Comparison of ENCODE assay signal across 32 mouse cellular contexts in the genomic region with DNA sequence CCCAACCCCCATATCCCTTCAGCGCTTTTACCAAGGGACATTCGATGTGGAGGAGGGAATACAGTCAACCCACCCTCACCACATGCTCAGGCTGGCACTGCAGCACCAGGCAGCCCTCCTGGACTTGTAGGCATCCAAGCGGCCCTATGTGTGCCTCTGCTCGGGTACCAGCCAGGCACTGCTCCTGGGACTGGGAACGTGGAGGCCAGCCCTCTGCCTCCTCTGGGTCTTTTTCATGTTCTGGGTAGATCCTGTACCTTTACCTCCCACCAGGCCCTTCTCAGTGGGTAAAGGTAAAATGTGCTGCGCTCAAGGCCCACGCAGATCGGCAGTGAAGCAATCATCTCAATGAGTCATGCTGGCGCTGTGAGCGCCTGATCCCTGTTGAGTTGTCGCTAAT. TPM values are rescaled to one million over a fixed set of nuclear protein-coding genes. Genes with fewer than 3 reads are reported as not detected.
A peak's percentile ranks its signal among the peaks of the same experiment; 100 is the strongest.
DNase-seq lines count a peak whose midpoint lies in the region; ATAC-seq lines count a peak whose summit lies in the region.
"Had no signal": no experiment of that assay in that cellular context is flagged by ENCODE, and none has a peak within 500 bp of the region (broad histone marks: within the 10 kb centered on the region; RNA-seq: fewer than 3 reads in every experiment).

No protein-coding gene starts in this region.

- H3K4me2 ChIP-seq in hindbrain, embryonic 13.5 days: no peak overlapping the region
- H3K4me2 ChIP-seq: embryonic facial prominence, embryonic 13.5 days; forebrain, embryonic 12.5 days; forebrain, embryonic 15.5 days; heart, embryonic 11.5 days; hindbrain, embryonic 14.5 days had no signal

- 44% methylated on average over 11 of the region's 11 CpGs for WGBS in hindbrain, embryonic 13.5 days

- no peak overlapping the region for H3K9ac ChIP-seq in hindbrain, embryonic 13.5 days
- H3K9ac ChIP-seq: embryonic facial prominence, embryonic 13.5 days; forebrain, embryonic 12.5 days; forebrain, embryonic 15.5 days; hindbrain, embryonic 14.5 days had no signal

- peaks cover 78% of the 10 kb centered on the region for H3K27me3 ChIP-seq in hindbrain, embryonic 13.5 days

- no peaks in the 10 kb centered on the region for H3K36me3 ChIP-seq in hindbrain, embryonic 13.5 days
- H3K36me3 ChIP-seq: embryonic facial prominence, embryonic 10.5 days; embryonic facial prominence, embryonic 13.5 days; forebrain, embryonic 12.5 days; forebrain, embryonic 15.5 days; G1E; hindbrain, embryonic 10.5 days had no signal

- no peaks in the 10 kb centered on the region for H3K9me3 ChIP-seq in hindbrain, embryonic 13.5 days
- H3K9me3 ChIP-seq: embryonic facial prominence, embryonic 10.5 days; embryonic facial prominence, embryonic 13.5 days; forebrain, embryonic 12.5 days; forebrain, embryonic 15.5 days; hindbrain, embryonic 10.5 days had no signal

- peak; percentile 60 for DNase-seq in layer of hippocampus, adult 11-12 months (ENCODE audit: low spot score)
- no peak for DNase-seq in layer of hippocampus, postnatal 10 days (ENCODE audit: low spot score in 2 of 2)
- peak; percentile 68 for DNase-seq in right cerebral cortex, adult 18-20 months
- no peak for DNase-seq in right cerebral cortex, postnatal 14 days
- DNase-seq in layer of hippocampus, adult 9-11 months: peak; percentile 74
- DNase-seq in ovary, adult 18-20 months (ENCODE audit: low spot score): no peak
- DNase-seq: adrenal gland, postnatal 10 days; adrenal gland, postnatal 36 days; B cell, adult 2 months; cerebellum, adult 11 months; cerebellum, adult 2 months; cerebellum, adult 9-11 months; cerebellum, postnatal 25 days; embryo, embryonic 11 days; gastrocnemius, adult 2 months; gastrocnemius, postnatal 14 days; heart, adult 11 months had no signal

- no peak overlapping the region for H3K27ac ChIP-seq in hindbrain, embryonic 13.5 days
- H3K27ac ChIP-seq: embryonic facial prominence, embryonic 10.5 days; embryonic facial prominence, embryonic 13.5 days; forebrain, embryonic 12.5 days; forebrain, embryonic 15.5 days; gastrocnemius, adult 2 months; hindbrain, embryonic 10.5 days; hindbrain, embryonic 14.5 days; hindbrain, postnatal 0 days had no signal

- H3K4me3 ChIP-seq in hindbrain, embryonic 13.5 days: no peak overlapping the region
- H3K4me3 ChIP-seq: embryonic facial prominence, embryonic 10.5 days; embryonic facial prominence, embryonic 13.5 days; erythroblast, embryonic 14.5 days; forebrain, embryonic 12.5 days; forebrain, embryonic 15.5 days; gastrocnemius, adult 2 months; hindbrain, embryonic 10.5 days had no signal

- peaks cover 35% of the 10 kb centered on the region for H3K4me1 ChIP-seq in hindbrain, embryonic 13.5 days (replicated peaks)

- no peak for ATAC-seq in hindbrain, embryonic 13.5 days (ENCODE audit: low FRiP score)
- ATAC-seq: forebrain, embryonic 15.5 days; hindbrain, postnatal 0 days; Patski had no signal

RNA-seq across cellular contexts. Expression of a gene that starts 2.6 kb away (rescaled TPM):
- 10 to 100 TPM; 27.4 to 28.0 TPM for total RNA-seq in layer of hippocampus, postnatal 10 days (2021)
- 0.53 and 1.1 TPM in 2 replicates for polyA plus RNA-seq in hindbrain, embryonic 13.5 days (2015; fragmentation: Nextera tagmentation; extraction: Ambion mirVana)
- total RNA-seq: CH12.LX; common myeloid progenitor, adult 5-6 weeks; G1E had no signal
- polyA plus RNA-seq: erythroblast, embryonic 14.5 days; G1E had no signal

RNA-seq across cellular contexts. Expression of a gene that starts 22.8 kb away (rescaled TPM):
- total RNA-seq in layer of hippocampus, postnatal 10 days (2021): 1 to 10 TPM; 1.9 to 4.7 TPM
- polyA plus RNA-seq in hindbrain, embryonic 13.5 days (2015; fragmentation: Nextera tagmentation; extraction: Ambion mirVana): 1.1 and 3.0 TPM in 2 replicates
- total RNA-seq: CH12.LX; common myeloid progenitor, adult 5-6 weeks had no signal
- polyA plus RNA-seq: heart, embryonic 11.5 days; heart, embryonic 14.5 days had no signal

Comparison
In these comparisons a context has a peak if more than half of its experiments do, and no peak if none do; other contexts are left out.
1. DNase-seq: peak in layer of hippocampus, adult 11-12 months (single experiment), right cerebral cortex, adult 18-20 months (single experiment) and layer of hippocampus, adult 9-11 months (single experiment); none in layer of hippocampus, postnatal 10 days (0 of 2), right cerebral cortex, postnatal 14 days (single experiment) and ovary, adult 18-20 months (single experiment).